Mouse (Mus musculus): ENCODE results near the gene Sh2d3c. TPM values are rescaled to one million over a fixed set of nuclear protein-coding genes. Genes with fewer than 3 reads are reported as not detected.

The Sh2d3c gene
- 0.63 TPM for polyA plus RNA-seq (2014; fragmentation: Illumina TruSeq; extraction: RNeasy Lipid Tissue Mini Kit (QIAGEN cat#74804); ENCODE audit: low read depth, low replicate concordance)

DNA sequence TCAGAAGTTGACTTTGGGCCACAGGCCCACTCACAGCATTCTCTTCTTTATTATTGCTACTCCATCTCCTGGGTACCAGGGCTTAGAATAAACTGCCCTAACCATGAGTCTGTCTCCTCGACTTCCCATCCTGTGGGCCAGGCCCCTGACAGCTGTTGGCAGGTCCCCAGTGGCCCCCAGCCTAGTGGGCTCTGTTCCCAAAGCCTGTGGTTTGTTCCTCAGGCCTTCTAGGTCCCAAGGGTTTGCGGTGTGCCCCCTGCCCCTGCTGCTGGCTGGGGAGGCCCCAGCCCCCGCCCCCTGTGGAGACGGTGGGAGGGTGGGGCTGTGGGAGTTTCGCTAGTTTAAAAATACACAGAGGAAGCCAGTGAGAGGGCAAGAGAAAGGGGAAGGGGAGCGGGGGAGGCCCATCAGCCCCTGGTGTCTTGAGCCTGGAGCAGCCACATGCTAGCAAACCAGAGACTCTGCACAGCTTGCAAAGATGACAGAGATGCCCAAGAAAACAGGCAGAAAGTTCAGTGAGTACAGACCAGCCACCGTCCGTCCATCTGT, at the start of gene Sh2d3c:
Gene Sh2d3c (plus strand): TSS at position 375 of the 549 bp plus-strand sequence.

DNA sequence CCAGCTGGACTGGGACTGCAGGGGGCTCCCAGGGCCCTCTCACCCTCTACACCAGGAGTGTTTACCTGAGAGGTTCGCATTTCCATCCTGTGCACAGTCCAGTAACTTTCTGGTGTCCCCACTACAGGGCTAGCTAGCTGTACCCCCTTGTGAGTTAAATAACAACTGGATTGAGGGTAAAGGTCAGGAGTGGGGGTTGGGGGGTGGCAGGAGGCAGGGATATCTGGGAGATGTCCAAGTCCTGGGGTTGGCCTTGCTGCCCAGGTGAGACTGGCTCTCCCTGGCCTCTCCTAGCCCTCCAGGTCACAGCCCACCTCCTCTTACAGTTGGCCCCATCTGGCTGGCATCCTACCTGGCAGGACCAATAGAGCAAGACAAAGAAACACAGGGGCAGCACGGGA, 16.8 kb upstream of the Sh2d3c start, which contains the start of gene Fpgs:
Gene Fpgs (minus strand): TSS at position 125 of the 401 bp plus-strand sequence.

DNA sequence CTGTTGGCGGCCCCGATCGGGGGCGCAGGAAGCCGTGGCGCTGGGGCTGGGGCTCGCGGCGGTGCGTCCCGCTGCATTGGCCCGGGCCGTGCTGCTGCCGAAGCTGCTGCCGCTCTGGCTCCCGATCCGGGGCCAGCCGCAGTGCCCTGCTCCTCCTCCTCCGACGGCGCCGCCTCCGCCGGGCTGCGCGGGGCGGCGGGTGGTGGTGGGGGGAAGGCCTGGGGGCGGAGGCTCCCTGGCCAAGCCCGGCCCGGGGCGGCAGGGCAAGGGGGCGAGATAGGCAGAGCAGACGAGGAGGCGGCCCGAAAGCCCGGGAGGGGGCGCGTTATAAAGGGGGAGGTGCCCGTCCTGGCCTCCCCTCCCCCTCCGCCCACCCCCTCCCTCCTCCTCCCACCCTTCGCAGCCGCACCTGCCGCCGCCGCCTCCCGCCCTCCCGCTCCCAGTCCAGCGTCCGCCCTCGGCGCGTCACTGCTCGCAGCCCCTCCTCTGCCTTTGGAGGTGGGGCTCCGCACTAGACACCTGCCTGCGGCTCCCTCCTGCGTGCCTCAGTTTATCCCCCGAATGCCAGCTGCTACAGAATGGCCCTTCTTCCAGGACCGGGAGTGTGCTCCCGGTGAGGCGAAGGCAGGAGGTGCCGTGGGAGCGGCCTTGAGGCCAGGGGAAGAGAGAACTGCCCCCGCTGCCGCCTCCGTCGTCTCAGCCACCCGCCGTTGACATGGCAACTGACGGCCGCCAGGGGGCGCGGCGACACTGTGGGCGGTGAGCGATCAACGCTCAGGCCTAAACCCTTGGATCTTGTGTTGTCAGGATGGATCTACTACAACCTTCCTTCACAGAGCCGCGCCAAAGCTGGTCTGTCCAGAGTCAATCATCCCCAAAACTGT, 7.7 kb upstream of the Sh2d3c start, which contains the start of gene Cdk9:
Gene Cdk9 (minus strand): TSS at position 143 of the 884 bp plus-strand sequence.

DNA sequence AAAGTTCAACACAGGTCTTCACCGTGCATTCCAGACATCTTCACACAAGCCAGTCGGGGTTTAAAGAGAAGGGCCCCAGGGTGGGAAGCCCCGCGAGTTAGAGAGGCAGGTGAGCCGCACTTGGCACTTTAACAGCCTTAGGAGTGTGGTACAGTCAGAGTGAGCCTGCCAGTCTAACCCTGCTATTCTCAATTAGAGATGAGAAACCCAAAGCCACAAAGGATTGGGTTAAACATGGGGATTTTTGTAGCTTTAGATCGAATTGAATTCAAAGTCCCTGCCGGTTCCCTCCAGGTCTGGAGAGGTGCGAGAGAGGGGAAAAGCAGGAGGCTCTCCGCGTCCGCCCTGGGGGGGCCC, 20.0 kb downstream of the Sh2d3c start, which contains the start of gene 6330409D20Rik:
Gene 6330409D20Rik (minus strand): TSS at position 101 of the 357 bp plus-strand sequence.

DNA sequence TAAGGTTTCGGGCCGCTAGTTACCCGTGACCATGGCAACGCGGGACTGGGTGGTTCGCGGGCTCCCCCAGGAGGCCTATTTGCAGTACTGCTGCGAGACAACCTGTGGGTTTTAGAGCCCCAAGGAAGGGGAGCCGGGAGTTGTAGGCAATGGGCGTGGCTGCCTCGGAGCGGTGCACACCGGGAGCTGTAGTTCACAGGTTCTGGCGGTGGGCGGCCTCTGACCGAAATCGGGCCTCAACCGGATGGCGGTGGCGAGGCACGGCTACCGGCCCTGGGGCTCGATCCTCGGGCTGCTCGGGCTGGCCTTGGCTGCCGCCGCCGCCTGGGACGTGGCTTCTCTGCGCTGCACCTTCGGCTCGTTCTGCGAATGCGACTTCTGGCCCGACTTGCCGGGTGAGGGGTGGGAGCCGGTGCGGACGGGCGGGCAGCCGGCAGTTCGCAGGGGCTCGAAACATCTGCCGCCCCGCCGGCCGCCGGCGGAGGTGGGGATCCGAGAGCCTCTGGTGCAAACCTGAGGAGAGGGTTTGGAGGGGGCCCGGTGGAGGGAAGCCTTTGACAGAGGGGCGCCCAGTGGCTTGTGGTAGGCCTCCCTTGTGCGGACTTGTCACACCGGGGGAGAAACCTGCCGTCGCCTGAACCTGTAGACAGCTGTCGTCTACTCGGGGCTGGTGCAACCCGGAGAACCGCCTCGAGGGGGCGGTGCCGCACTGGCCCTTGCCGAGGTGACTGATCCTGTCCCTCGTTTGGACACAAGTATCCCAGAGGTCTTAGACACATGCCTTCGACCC, 36.4 kb downstream of the Sh2d3c start, which contains the start of gene Tor2a:
Gene Tor2a (plus strand): TSS at position 179 of the 790 bp plus-strand sequence.

DNA sequence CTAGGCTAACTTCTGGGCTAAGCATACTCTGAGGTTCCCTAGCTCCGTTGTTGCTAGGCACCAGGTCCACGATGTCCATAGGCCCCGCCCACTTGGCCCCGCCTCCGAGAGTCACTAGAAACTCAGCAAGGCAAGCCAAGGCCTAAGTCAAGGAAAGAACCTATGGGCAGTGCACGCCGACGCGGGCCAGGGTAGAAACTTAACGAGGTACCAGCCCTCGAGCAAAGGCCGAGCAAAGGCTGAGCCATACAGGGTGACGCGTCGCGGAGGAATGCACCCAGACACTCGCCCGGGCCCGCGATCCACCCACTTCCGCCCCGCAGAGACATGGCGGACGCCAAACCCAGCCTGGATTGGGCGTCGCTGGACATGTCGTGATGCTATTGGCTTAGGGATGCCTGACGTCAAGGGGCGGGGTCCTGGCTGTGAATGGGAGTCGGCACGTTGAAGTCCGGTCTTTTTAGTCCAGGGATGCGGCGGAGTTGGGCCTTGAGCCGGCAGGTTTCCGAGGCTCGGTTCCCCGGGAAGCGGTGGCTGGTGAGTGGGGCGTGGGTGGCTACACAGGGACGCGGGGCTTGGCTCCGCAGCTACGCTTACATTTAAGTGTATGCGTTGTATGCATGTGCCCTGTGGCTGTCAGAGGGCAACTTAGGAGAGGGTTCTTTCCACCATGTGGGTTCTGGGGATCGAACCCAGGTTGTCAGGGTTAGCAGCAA, 54.7 kb downstream of the Sh2d3c start, which contains the start of the genes Ttc16 and Ptrh1:
Gene Ttc16 (minus strand): TSS at position 275 of the 716 bp plus-strand sequence.
Gene Ptrh1 (plus strand): TSS at position 428 of the 716 bp plus-strand sequence.

DNA sequence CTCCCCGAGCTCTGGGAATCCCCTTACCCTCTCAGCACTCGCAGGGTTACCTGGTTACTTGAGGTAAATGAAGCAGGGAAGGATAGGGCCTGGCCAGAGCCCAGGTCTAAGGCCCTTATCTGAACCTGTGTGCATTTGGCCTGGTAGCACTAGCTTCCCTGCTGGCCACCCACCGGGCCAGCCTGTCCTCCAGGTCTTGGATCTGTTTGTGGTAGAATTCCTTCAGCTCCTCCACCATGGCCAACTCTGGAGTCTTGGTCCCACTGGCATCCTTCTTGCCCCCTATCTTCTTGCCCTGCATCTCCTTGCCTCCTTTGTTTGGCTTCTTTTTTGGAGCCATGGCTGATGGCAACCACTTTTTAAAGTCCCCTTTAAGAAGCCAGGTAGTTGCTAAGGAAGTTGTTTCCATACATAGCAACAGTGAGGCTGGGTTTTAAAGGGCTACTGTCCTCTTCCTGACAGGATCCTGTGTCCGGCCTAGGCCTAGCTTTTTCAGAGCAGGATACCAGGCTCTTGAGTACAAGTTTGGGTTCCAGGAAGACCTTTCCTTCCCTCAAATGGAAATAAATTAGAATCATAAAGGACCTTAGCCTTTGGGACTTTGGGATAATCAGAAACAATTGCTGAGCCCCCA, 63.3 kb downstream of the Sh2d3c start, which contains the start of gene Cfap157:
Gene Cfap157 (minus strand): TSS at position 381 of the 634 bp plus-strand sequence.

Other genes starting within 250 kb of the Sh2d3c start
- gene Fam102a, start 185.7 kb upstream of the Sh2d3c start, polyA plus RNA-seq (2014; fragmentation: Illumina TruSeq; extraction: RNeasy Lipid Tissue Mini Kit (QIAGEN cat#74804); ENCODE audit: low read depth, low replicate concordance): 20.4 TPM
- gene Dpm2, start 150.2 kb upstream of the Sh2d3c start, polyA plus RNA-seq (2014; fragmentation: Illumina TruSeq; extraction: RNeasy Lipid Tissue Mini Kit (QIAGEN cat#74804); ENCODE audit: low read depth, low replicate concordance): 3.8 TPM
- not detected for gene Pip5kl1, start 146.3 kb upstream of the Sh2d3c start, polyA plus RNA-seq (2014; fragmentation: Illumina TruSeq; extraction: RNeasy Lipid Tissue Mini Kit (QIAGEN cat#74804); ENCODE audit: low read depth, low replicate concordance)
- not detected for gene 9430097D07Rik, start 145.4 kb upstream of the Sh2d3c start, polyA plus RNA-seq (2014; fragmentation: Illumina TruSeq; extraction: RNeasy Lipid Tissue Mini Kit (QIAGEN cat#74804); ENCODE audit: low read depth, low replicate concordance)
- gene St6galnac4, start 134.0 kb upstream of the Sh2d3c start, polyA plus RNA-seq (2014; fragmentation: Illumina TruSeq; extraction: RNeasy Lipid Tissue Mini Kit (QIAGEN cat#74804); ENCODE audit: low read depth, low replicate concordance): 8.4 TPM
- 109 TPM for gene St6galnac6, start 121.3 kb upstream of the Sh2d3c start, polyA plus RNA-seq (2014; fragmentation: Illumina TruSeq; extraction: RNeasy Lipid Tissue Mini Kit (QIAGEN cat#74804); ENCODE audit: low read depth, low replicate concordance)
- gene Ak1, start 99.3 kb upstream of the Sh2d3c start, polyA plus RNA-seq (2014; fragmentation: Illumina TruSeq; extraction: RNeasy Lipid Tissue Mini Kit (QIAGEN cat#74804); ENCODE audit: low read depth, low replicate concordance): 1.3 TPM
- 2.1 TPM for gene Eng, start 74.5 kb upstream of the Sh2d3c start, polyA plus RNA-seq (2014; fragmentation: Illumina TruSeq; extraction: RNeasy Lipid Tissue Mini Kit (QIAGEN cat#74804); ENCODE audit: low read depth, low replicate concordance)
- gene Fpgs, start 16.9 kb upstream of the Sh2d3c start, polyA plus RNA-seq (2014; fragmentation: Illumina TruSeq; extraction: RNeasy Lipid Tissue Mini Kit (QIAGEN cat#74804); ENCODE audit: low read depth, low replicate concordance): 1.1 TPM
- gene Cdk9, start 8.0 kb upstream of the Sh2d3c start, polyA plus RNA-seq (2014; fragmentation: Illumina TruSeq; extraction: RNeasy Lipid Tissue Mini Kit (QIAGEN cat#74804); ENCODE audit: low read depth, low replicate concordance): 50.0 TPM
- not detected for gene 6330409D20Rik, start 20.0 kb downstream of the Sh2d3c start, polyA plus RNA-seq (2014; fragmentation: Illumina TruSeq; extraction: RNeasy Lipid Tissue Mini Kit (QIAGEN cat#74804); ENCODE audit: low read depth, low replicate concordance)
- 1.7 TPM for gene Tor2a, start 36.2 kb downstream of the Sh2d3c start, polyA plus RNA-seq (2014; fragmentation: Illumina TruSeq; extraction: RNeasy Lipid Tissue Mini Kit (QIAGEN cat#74804); ENCODE audit: low read depth, low replicate concordance)
- 0.41 TPM for gene Ttc16, start 54.6 kb downstream of the Sh2d3c start, polyA plus RNA-seq (2014; fragmentation: Illumina TruSeq; extraction: RNeasy Lipid Tissue Mini Kit (QIAGEN cat#74804); ENCODE audit: low read depth, low replicate concordance)
- 3.2 TPM for gene Ptrh1, start 54.7 kb downstream of the Sh2d3c start, polyA plus RNA-seq (2014; fragmentation: Illumina TruSeq; extraction: RNeasy Lipid Tissue Mini Kit (QIAGEN cat#74804); ENCODE audit: low read depth, low replicate concordance)
- gene Cfap157, start 63.4 kb downstream of the Sh2d3c start, polyA plus RNA-seq (2014; fragmentation: Illumina TruSeq; extraction: RNeasy Lipid Tissue Mini Kit (QIAGEN cat#74804); ENCODE audit: low read depth, low replicate concordance): not detected
- gene Stxbp1, start 126.2 kb downstream of the Sh2d3c start, polyA plus RNA-seq (2014; fragmentation: Illumina TruSeq; extraction: RNeasy Lipid Tissue Mini Kit (QIAGEN cat#74804); ENCODE audit: low read depth, low replicate concordance): 12.2 TPM
- gene Fam129b, start 155.1 kb downstream of the Sh2d3c start, polyA plus RNA-seq (2014; fragmentation: Illumina TruSeq; extraction: RNeasy Lipid Tissue Mini Kit (QIAGEN cat#74804); ENCODE audit: low read depth, low replicate concordance): 1.3 TPM
- gene Rpl12, start 240.5 kb downstream of the Sh2d3c start, polyA plus RNA-seq (2014; fragmentation: Illumina TruSeq; extraction: RNeasy Lipid Tissue Mini Kit (QIAGEN cat#74804); ENCODE audit: low read depth, low replicate concordance): 240 TPM
- 6.0 TPM for gene Lrsam1, start 240.6 kb downstream of the Sh2d3c start, polyA plus RNA-seq (2014; fragmentation: Illumina TruSeq; extraction: RNeasy Lipid Tissue Mini Kit (QIAGEN cat#74804); ENCODE audit: low read depth, low replicate concordance)